Mouse (Mus musculus): ENCODE results near the gene Dars.

DNA sequence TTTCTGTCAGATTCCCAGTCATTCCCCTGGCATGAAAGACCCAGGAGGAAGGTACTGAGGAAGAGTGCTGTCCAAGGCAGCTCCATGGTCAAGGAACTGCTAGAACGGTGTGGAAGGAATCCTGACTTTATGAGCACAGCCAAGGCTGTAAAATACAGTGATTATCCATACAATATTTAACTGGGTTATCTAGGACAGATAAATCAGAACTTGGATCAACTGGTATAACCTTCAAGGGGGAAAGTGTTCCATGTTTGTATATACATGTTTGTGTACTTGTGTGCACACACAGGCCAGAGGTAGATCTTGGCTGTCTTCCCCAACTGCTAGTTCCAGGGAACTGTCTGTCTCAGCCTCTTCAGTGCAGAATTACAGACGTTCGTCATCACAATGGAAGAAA lies 89.0 kb downstream of the Dars start, which contains the start of gene Lct:
- TF ChIP-seq EP300 (IDR thresholded peaks at IDR 0.05; ENCODE audit: low read depth) (no peak), CTCF (IDR thresholded peaks at IDR 0.05; ENCODE audit: low read depth) (no peak)
